Mouse (Mus musculus): ENCODE results near the gene Slc2a2. TPM values are rescaled to one million over a fixed set of nuclear protein-coding genes. Genes with fewer than 3 reads are reported as not detected.
"Not testable (repeated sequence)": the region's sequence is repeated elsewhere in the genome, so short reads cannot be mapped to it uniquely, and the experiment has no call there.

The Slc2a2 gene
- polyA plus RNA-seq, 2 experiments = 7.6 to 24.4 TPM

DNA sequence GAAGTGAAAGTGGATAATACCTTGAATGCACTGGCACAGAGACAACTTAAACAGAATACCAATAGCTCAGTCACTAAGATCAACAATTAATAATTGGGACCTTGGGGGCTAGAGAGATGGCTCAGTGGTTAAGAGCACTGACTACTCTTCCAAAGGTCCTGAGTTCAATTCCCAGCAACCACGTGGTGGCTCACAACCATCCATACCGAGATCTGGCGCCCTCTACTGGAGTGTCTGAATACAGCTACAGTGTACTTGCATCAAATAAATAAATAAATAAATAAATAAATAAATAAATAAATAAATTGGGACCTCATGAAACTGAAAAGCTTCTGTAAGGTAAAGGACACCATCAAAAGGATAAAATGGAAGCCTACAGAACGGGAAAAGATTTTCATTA, 75.2 kb downstream of the Slc2a2 start:
- H3K9ac ChIP-seq (replicated peaks); H3K9me3 ChIP-seq (ENCODE audit: control insufficient read depth, low read length); DNase-seq (ENCODE audit: low read depth in 3 of 3, low spot score in 3 of 3); H3K27ac ChIP-seq; H3K36me3 ChIP-seq (replicated peaks; ENCODE audit: control insufficient read depth, insufficient read depth, low read depth); ATAC-seq (ENCODE audit: insufficient read depth); H3K27me3 ChIP-seq (ENCODE audit: control insufficient read depth, insufficient read depth, low read length); H3K4me3 ChIP-seq (ENCODE audit: insufficient read depth in 1 of 2, low read depth in 2 of 2, low read length in 2 of 2); H3K4me2 ChIP-seq (ENCODE audit: low read depth): not testable (repeated sequence)
- 51% methylated on average over 4 of the region's 4 CpGs for WGBS (ENCODE audit: insufficient replicate concordance)
- peak; percentile 64 for TF ChIP-seq CTCF (IDR thresholded peaks at IDR 0.05; ENCODE audit: low read depth)
- H3K4me1 ChIP-seq (replicated peaks; ENCODE audit: control insufficient read depth in 2 of 2, insufficient read depth in 2 of 2, low read length in 1 of 2) = peaks cover 34 to 35% of the 10 kb centered on the region in 2 experiments

DNA sequence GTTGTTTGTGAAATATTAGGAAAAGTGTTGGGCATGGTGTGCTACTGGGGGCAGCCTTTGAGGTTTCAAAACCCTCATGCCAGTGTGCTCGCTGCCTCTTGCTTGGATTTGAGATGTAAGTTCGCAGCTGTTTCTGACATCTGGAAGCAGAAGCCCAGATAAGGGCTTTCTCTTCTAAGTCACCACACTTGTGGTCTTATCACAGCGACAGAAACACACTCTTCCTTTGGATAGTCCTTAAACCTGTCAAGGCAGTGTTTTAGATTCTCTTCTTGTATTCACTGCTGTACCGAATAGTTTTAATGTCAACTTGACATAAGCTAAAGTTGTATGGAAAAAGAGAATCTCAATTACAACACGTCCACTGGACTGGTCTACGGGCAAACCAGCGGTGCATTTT, 77.7 kb downstream of the Slc2a2 start:
- ATAC-seq (ENCODE audit: insufficient read depth) (peak; percentile 78), DNase-seq (ENCODE audit: low read depth in 3 of 3, low spot score in 3 of 3) (peak; percentile 70 to 77 (median 74))
- Histone ChIP-seq H3K36me3 (replicated peaks; ENCODE audit: control insufficient read depth, insufficient read depth, low read depth) (no peaks in the 10 kb centered on the region), H3K4me2 (ENCODE audit: low read depth) (peak overlapping the region; percentile 98), H3K9me3 (ENCODE audit: control insufficient read depth, low read length) (no peaks in the 10 kb centered on the region), H3K4me3 (ENCODE audit: insufficient read depth in 1 of 2, low read depth in 2 of 2, low read length in 2 of 2) (peak overlapping the region; percentile 8 to 38), H3K9ac (replicated peaks) (peak overlapping the region; percentile 81), H3K4me1 (replicated peaks; ENCODE audit: control insufficient read depth in 2 of 2, insufficient read depth in 2 of 2, low read length in 1 of 2) (peaks cover 34 to 38% of the 10 kb centered on the region in 2 experiments), H3K27me3 (ENCODE audit: control insufficient read depth, insufficient read depth, low read length) (no peaks in the 10 kb centered on the region), H3K27ac (peak overlapping the region; percentile 100)
- 18% methylated on average over 7 of the region's 7 CpGs for WGBS (ENCODE audit: insufficient replicate concordance)
- TF ChIP-seq CTCF (IDR thresholded peaks at IDR 0.05; ENCODE audit: low read depth) (no peak), EP300 (IDR thresholded peaks at IDR 0.05; ENCODE audit: low read depth) (peak; percentile 89)

DNA sequence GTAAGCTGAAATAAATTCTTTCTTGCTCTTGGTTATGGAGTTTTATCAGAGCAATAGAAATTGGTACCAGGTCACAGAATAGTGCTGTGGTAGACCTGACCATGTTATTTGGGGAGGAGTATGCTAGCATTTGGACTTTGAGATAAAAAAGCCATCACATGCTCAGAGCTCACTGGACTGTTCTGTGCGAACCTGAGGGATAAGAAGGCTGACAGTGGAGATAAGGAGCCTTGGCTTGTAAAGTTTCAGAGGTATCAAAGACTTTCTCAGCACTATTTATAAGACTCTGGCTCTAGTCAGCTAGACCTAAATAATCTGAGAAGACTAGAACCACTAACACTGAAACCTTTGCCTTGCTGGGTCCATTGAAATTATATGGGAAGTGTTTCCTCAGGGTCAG, 78.3 kb downstream of the Slc2a2 start:
- no peak for TF ChIP-seq CTCF (IDR thresholded peaks at IDR 0.05; ENCODE audit: low read depth)
- peak; percentile 90 for TF ChIP-seq EP300 (IDR thresholded peaks at IDR 0.05; ENCODE audit: low read depth)
- ATAC-seq (ENCODE audit: insufficient read depth) = peak; percentile 92
- no peaks in the 10 kb centered on the region for H3K27me3 ChIP-seq (ENCODE audit: control insufficient read depth, insufficient read depth, low read length)
- peak overlapping the region; percentile 33 to 38 for H3K4me3 ChIP-seq (ENCODE audit: insufficient read depth in 1 of 2, low read depth in 2 of 2, low read length in 2 of 2)
- no peaks in the 10 kb centered on the region for H3K36me3 ChIP-seq (replicated peaks; ENCODE audit: control insufficient read depth, insufficient read depth, low read depth)
- peak overlapping the region; percentile 98 for H3K4me2 ChIP-seq (ENCODE audit: low read depth)
- H3K9me3 ChIP-seq (ENCODE audit: control insufficient read depth, low read length) = no peaks in the 10 kb centered on the region
- peaks cover 40 to 43% of the 10 kb centered on the region in 2 experiments for H3K4me1 ChIP-seq (replicated peaks; ENCODE audit: control insufficient read depth in 2 of 2, insufficient read depth in 2 of 2, low read length in 1 of 2)
- peak overlapping the region; percentile 100 for H3K27ac ChIP-seq
- 7% methylated on average over 1 of the region's 1 CpGs for WGBS (ENCODE audit: insufficient replicate concordance)
- DNase-seq (ENCODE audit: low read depth in 3 of 3, low spot score in 3 of 3) = peak; percentile 80 to 87 (median 81)
- H3K9ac ChIP-seq (replicated peaks) = peak overlapping the region; percentile 81

DNA sequence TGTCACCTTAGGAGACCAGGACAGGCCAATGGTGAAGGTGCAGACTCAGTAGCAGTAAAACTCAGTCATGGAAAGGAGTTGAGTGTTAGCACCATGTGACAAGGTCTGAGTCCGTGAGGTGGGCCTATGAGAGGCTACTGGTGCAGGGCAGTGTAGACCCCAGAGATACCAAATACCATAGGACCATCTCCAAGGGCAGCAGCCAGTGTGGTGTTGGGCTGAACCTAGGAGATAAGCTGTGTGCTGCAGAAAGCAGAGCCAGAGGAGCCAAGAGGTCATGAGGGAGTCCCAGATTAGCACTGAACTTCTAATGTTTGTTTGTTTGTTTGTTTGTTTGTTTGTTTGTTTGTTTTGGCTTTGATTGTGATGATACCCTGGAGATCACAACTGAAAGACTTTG, 78.8 kb downstream of the Slc2a2 start:
- Histone ChIP-seq H3K27me3 (ENCODE audit: control insufficient read depth, insufficient read depth, low read length) (no peaks in the 10 kb centered on the region), H3K4me3 (ENCODE audit: insufficient read depth in 1 of 2, low read depth in 2 of 2, low read length in 2 of 2) (peak overlapping the region; percentile 33 to 38), H3K9me3 (ENCODE audit: control insufficient read depth, low read length) (no peaks in the 10 kb centered on the region), H3K4me1 (replicated peaks; ENCODE audit: control insufficient read depth in 2 of 2, insufficient read depth in 2 of 2, low read length in 1 of 2) (peaks cover 40 to 43% of the 10 kb centered on the region in 2 experiments), H3K36me3 (replicated peaks; ENCODE audit: control insufficient read depth, insufficient read depth, low read depth) (no peaks in the 10 kb centered on the region), H3K9ac (replicated peaks) (peak overlapping the region; percentile 81), H3K4me2 (ENCODE audit: low read depth) (peak overlapping the region; percentile 98), H3K27ac (peak overlapping the region; percentile 100)
- WGBS (ENCODE audit: insufficient replicate concordance) = 9% methylated on average over 1 of the region's 1 CpGs
- DNase-seq (ENCODE audit: low read depth in 3 of 3, low spot score in 3 of 3) (peak; percentile 67 to 72 (median 67)), ATAC-seq (ENCODE audit: insufficient read depth) (peak; percentile 69)
- TF ChIP-seq CTCF (IDR thresholded peaks at IDR 0.05; ENCODE audit: low read depth) (no peak), EP300 (IDR thresholded peaks at IDR 0.05; ENCODE audit: low read depth) (peak; percentile 71)

DNA sequence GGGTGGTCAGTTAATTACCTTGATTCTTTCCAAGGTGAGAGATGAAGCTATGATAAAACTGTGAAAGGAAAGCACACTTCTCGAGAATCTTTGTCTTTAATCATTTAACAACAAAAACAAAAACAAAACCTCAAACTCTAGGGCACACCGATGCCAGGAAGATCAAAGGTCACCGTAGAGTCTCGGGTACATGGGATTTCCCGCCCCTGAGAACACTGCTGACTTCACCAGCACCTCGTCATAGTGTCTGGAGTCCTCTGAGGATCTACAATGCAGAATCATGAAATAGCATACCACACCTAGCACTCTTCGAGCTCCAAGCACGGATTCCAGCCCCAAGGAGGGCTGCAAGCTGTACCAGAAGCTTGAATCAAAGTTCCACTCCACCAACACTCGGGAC, 82.8 kb downstream of the Slc2a2 start:
- Histone ChIP-seq H3K4me2 (ENCODE audit: low read depth) (peak overlapping the region; percentile 71), H3K36me3 (replicated peaks; ENCODE audit: control insufficient read depth, insufficient read depth, low read depth) (no peaks in the 10 kb centered on the region), H3K9me3 (ENCODE audit: control insufficient read depth, low read length) (no peaks in the 10 kb centered on the region), H3K27me3 (ENCODE audit: control insufficient read depth, insufficient read depth, low read length) (no peaks in the 10 kb centered on the region), H3K27ac (no peak overlapping the region), H3K9ac (replicated peaks) (no peak overlapping the region), H3K4me1 (replicated peaks; ENCODE audit: control insufficient read depth in 2 of 2, insufficient read depth in 2 of 2, low read length in 1 of 2) (peaks cover 27 to 34% of the 10 kb centered on the region in 2 experiments), H3K4me3 (ENCODE audit: insufficient read depth in 1 of 2, low read depth in 2 of 2, low read length in 2 of 2) (no peak overlapping the region)
- ATAC-seq (ENCODE audit: insufficient read depth) (no peak), DNase-seq (ENCODE audit: low read depth in 3 of 3, low spot score in 3 of 3) (no peak)
- TF ChIP-seq EP300 (IDR thresholded peaks at IDR 0.05; ENCODE audit: low read depth) (no peak), CTCF (IDR thresholded peaks at IDR 0.05; ENCODE audit: low read depth) (no peak)
- 69% methylated on average over 9 of the region's 9 CpGs for WGBS (ENCODE audit: insufficient replicate concordance)

Other genes starting within 250 kb of the Slc2a2 start
- gene Eif5a2, start 83.4 kb downstream of the Slc2a2 start, polyA plus RNA-seq (2012; rRNA removed) = 3.4 and 4.1 TPM in 2 replicates
- gene Eif5a2, start 83.4 kb downstream of the Slc2a2 start, polyA plus RNA-seq (2014; fragmentation: Nextera tagmentation; extraction: Ambion mirVana) = 7.9 and 8.8 TPM in 2 replicates
- 120 and 191 TPM in 2 replicates for gene Rpl22l1, start 107.5 kb downstream of the Slc2a2 start, polyA plus RNA-seq (2012; rRNA removed)
- gene Rpl22l1, start 107.5 kb downstream of the Slc2a2 start, polyA plus RNA-seq (2014; fragmentation: Nextera tagmentation; extraction: Ambion mirVana) = 389 and 416 TPM in 2 replicates
- not detected in 2 replicates for gene Gm1527, start 194.7 kb downstream of the Slc2a2 start, polyA plus RNA-seq (2012; rRNA removed)
- not detected in 2 replicates for gene Gm1527, start 194.7 kb downstream of the Slc2a2 start, polyA plus RNA-seq (2014; fragmentation: Nextera tagmentation; extraction: Ambion mirVana)

Data from liver, embryonic 14.5 days (tissue).